Mouse (Mus musculus) small intestine, adult 2 months (tissue): Measurements from ENCODE around the gene Smad6.

ENCODE experiments used
- CTCF ChIP-seq: fragments of 200-500 bp; IDR thresholded peaks from 2 replicates; pipeline ENCODE4 v1.5.1; 2012; ENCODE audit warnings: low read depth, mild to moderate bottlenecking, control low read depth, inconsistent platforms, low read length, moderate library complexity, mixed read lengths; ENCODE audit not compliant: insufficient replicate concordance, insufficient read length; ENCODE audit errors: extremely low read depth
- POLR2A ChIP-seq: fragments of 200-500 bp; IDR thresholded peaks from 2 replicates; pipeline ENCODE4 v1.6.1; 2012; ENCODE audit warnings: low read depth, mild to moderate bottlenecking, control low read depth, inconsistent platforms, low read length, moderate library complexity

DNA sequence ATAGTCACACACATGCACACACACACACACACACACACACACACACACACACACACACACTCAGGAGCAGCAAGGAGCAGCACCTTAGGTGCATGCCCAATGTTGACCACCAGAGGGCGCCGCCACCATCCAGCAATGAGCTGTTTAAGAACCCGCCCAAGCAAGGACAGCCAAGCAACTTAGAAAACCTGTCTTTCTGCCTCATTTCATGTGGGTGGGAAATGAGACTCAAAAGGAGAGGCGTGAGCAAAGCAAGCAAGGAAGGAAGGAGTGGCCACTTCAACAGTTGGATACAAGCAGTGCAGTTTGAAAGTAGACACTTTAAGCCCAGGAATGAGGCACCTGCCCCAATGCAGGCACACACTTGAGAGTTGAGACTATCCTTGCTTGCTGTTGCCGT, 112.2 kb downstream of the Smad6 start:
- TF ChIP-seq POLR2A (no peak), CTCF (peak; percentile 90)
